Mouse (Mus musculus) heart, embryonic 12.5 days (tissue): Measurements from ENCODE around the gene Lrrc4. TPM values are rescaled to one million over a fixed set of nuclear protein-coding genes. Genes with fewer than 3 reads are reported as not detected.

Experiments
- ATAC-seq: fragments of 200-750 bp; cut with Nextera tagmentation; 2 replicates; pipeline ENCODE4 v1.8.0; 2017; ENCODE audit warnings: moderate TSS enrichment, moderate library complexity; ENCODE audit not compliant: insufficient number of reproducible peaks, low FRiP score
- H3K27ac ChIP-seq: fragments of 300-500 bp; sonication (generic); 2 replicates; pipeline ENCODE4 v1.5.1; 2016; ENCODE audit warnings: mild to moderate bottlenecking, moderate library complexity; ENCODE audit not compliant: poor library complexity, severe bottlenecking
- H3K27me3 ChIP-seq: fragments of 300-500 bp; sonication (generic); replicated peaks from 2 replicates; pipeline ENCODE4 v1.6.1; 2016; ENCODE audit warnings: mild to moderate bottlenecking, moderate library complexity
- H3K36me3 ChIP-seq: fragments of 300-500 bp; sonication (generic); 2 replicates; pipeline ENCODE4 v1.6.1; 2016; ENCODE audit warnings: mild to moderate bottlenecking, moderate library complexity
- H3K4me1 ChIP-seq: fragments of 300-500 bp; sonication (generic); replicated peaks from 2 replicates; pipeline ENCODE4 v1.6.1; 2016; ENCODE audit warnings: mild to moderate bottlenecking
- H3K4me2 ChIP-seq: fragments of 300-500 bp; sonication (generic); 2 replicates; pipeline ENCODE4 v1.6.1; 2016; ENCODE audit warnings: mild to moderate bottlenecking, moderate library complexity
- H3K4me3 ChIP-seq: fragments of 300-500 bp; sonication (generic); 2 replicates; pipeline ENCODE4 v1.5.1; 2016; ENCODE audit warnings: mild to moderate bottlenecking
- H3K9ac ChIP-seq: fragments of 300-500 bp; sonication (generic); 2 replicates; pipeline ENCODE4 v1.6.1; 2016; ENCODE audit warnings: mild to moderate bottlenecking, moderate library complexity
- H3K9me3 ChIP-seq: fragments of 300-500 bp; sonication (generic); replicated peaks from 2 replicates; pipeline ENCODE4 v1.6.1; 2016; ENCODE audit warnings: mild to moderate bottlenecking, moderate library complexity
- WGBS: fragments of 180-500 bp; shearing (Covaris S2); methylation state at CpG from one replicate; pipeline ENCODE4 v1.1.7; 2016; 5-methylcytosine and 5-hydroxymethylcytosine counted together
- polyA plus RNA-seq: library from polyadenylated mRNA; unstranded; fragments of >200 nt; fragmentation: Nextera tagmentation; extraction: Ambion mirVana; gene quantifications from 2 replicates; pipeline ENCODE4 v1.2.1, GENCODE M21; 2016

Gene Lrrc4
- polyA plus RNA-seq, 1 experiment from 2014 or later: 0.51 TPM

DNA sequence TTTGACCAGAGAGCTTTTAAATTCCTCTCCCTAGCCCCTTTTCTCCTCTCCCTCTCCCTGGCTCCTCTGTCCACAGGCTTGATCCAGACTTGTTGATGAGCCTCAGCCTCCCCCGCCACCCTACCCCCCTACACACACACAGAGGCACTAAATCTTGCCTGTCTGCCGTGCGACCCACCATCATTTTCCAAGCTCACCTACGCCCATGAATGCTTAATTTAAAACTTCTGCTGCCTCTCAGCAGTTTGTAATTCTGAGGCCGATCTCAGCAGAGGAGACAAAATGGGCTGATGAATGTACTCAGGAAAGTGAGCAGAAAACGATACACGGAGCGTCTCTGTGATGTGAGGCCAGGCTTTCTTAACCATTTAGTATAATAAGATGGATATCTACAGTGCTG lies 23.1 kb upstream of the Lrrc4 start:
- WGBS: 70% methylated on average over 8 of the region's 8 CpGs

DNA sequence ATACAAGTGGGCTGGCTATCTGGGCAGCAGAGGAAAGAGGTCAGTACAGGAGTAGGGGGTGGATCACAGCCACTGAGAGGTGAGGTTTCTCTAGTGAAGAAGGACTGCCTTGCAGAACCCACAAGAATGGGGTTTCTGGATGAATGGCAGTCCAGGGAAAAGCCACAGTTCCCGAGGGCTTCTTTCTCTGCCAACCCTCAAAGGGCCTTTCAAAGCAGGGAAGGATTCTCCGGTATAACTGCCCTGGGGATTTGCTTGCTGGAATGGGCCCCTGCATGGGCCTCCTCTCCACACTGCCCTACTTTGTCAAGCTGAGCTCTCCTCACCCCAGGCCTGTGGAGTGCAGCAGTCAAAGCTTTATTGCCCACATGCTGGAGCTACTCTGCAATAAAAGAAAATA lies 22.1 kb upstream of the Lrrc4 start:
- Histone ChIP-seq H3K27ac (no peak overlapping the region), H3K9ac (no peak overlapping the region), H3K4me3 (no peak overlapping the region), H3K4me2 (no peak overlapping the region), H3K27me3 (no peaks in the 10 kb centered on the region), H3K4me1 (peaks cover 69% of the 10 kb centered on the region), H3K36me3 (no peaks in the 10 kb centered on the region), H3K9me3 (no peaks in the 10 kb centered on the region)
- no peak for ATAC-seq
- WGBS: 50% methylated on average over 2 of the region's 2 CpGs

More for the DNA sequence above, 23.1 kb upstream of the Lrrc4 start:
- Histone ChIP-seq H3K27ac (no peak overlapping the region), H3K4me2 (no peak overlapping the region), H3K36me3 (no peaks in the 10 kb centered on the region), H3K4me1 (peaks cover 64% of the 10 kb centered on the region), H3K9me3 (no peaks in the 10 kb centered on the region), H3K27me3 (no peaks in the 10 kb centered on the region), H3K4me3 (no peak overlapping the region), H3K9ac (no peak overlapping the region)
- ATAC-seq: no peak

DNA sequence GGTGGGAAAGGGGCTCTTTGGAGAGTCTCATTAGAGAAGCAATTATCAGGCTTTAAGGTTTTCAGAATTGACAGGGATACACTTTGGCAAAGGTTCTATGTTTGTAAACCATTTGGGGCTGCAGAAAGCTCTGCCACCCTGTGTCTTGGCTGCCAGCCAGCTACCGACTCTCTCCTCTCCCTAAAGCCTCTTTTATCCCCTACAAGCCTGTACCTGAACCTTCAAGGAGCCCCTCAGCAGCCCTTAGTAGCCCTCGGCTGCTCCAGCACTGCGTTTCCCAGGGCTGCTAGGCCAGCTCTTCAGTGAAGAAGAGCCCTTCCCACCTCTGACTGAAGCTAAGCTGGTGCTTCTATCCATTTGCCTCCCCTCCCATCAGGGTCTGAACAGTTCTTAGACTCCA lies 21.6 kb upstream of the Lrrc4 start:
- Histone ChIP-seq H3K9me3 (no peaks in the 10 kb centered on the region), H3K4me2 (no peak overlapping the region), H3K4me1 (peaks cover 68% of the 10 kb centered on the region), H3K27me3 (no peaks in the 10 kb centered on the region), H3K4me3 (no peak overlapping the region), H3K9ac (no peak overlapping the region), H3K36me3 (no peaks in the 10 kb centered on the region), H3K27ac (no peak overlapping the region)
- no peak for ATAC-seq
- WGBS: 37% methylated on average over 3 of the region's 3 CpGs

DNA sequence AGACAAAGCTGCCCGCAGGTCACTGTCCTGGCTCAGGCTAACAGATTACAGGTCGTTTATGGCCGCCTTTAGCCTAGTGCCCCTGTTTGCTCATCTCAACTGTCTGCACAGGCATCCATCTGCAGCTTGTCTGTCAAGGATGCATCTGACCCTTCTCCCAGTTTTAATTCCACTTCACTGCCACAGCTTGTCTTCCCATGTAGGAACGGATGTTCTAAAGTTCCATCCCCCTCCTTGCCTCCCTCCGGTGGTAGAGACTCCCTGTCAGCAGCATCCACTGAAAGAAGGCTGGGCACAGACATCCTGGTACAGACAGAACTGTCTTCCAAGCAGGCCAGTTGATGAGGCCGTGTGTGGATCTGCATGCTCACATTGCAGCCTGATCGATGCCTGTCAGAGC lies 20.8 kb upstream of the Lrrc4 start:
- ATAC-seq: no peak
- H3K9ac ChIP-seq: no peak overlapping the region
- H3K27ac ChIP-seq: no peak overlapping the region
- H3K4me1 ChIP-seq: peaks cover 69% of the 10 kb centered on the region
- H3K27me3 ChIP-seq: no peaks in the 10 kb centered on the region
- H3K4me3 ChIP-seq: no peak overlapping the region
- H3K4me2 ChIP-seq: no peak overlapping the region
- WGBS: 67% methylated on average over 7 of the region's 7 CpGs
- H3K36me3 ChIP-seq: no peaks in the 10 kb centered on the region
- H3K9me3 ChIP-seq: no peaks in the 10 kb centered on the region

DNA sequence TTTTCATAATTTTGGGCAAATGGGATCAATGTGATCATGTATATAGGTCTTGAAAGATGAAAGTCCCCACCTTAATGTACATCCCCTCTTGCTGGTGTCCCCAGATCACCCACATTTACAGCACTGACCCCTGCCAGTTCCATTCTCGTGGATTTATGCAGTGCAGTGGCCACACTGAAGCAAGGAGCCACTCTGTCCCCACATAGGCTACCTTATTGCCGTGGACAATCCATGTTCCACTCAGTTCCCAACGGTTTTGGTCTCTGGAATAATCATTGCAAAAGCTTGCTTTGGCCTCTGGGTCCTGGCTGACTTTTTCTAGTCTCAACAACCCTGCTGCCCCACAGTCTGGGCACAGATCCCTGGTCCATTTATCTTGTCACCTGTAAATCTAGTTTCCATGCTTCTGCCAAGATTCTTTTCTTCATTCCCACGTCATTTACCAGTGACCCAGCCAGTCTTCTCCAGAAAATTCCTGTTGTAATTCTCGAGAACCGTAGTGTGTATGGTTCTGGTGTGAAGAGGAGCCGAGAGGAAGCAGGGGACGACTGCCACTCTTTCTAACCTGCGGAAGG lies 18.9 kb upstream of the Lrrc4 start:
- H3K4me2 ChIP-seq: no peak overlapping the region
- ATAC-seq: no peak
- 86% methylated on average over 9 of the region's 9 CpGs for WGBS
- H3K27me3 ChIP-seq: no peaks in the 10 kb centered on the region
- H3K9me3 ChIP-seq: no peaks in the 10 kb centered on the region
- no peaks in the 10 kb centered on the region for H3K36me3 ChIP-seq
- peaks cover 60% of the 10 kb centered on the region for H3K4me1 ChIP-seq
- H3K9ac ChIP-seq: no peak overlapping the region
- no peak overlapping the region for H3K4me3 ChIP-seq
- no peak overlapping the region for H3K27ac ChIP-seq

DNA sequence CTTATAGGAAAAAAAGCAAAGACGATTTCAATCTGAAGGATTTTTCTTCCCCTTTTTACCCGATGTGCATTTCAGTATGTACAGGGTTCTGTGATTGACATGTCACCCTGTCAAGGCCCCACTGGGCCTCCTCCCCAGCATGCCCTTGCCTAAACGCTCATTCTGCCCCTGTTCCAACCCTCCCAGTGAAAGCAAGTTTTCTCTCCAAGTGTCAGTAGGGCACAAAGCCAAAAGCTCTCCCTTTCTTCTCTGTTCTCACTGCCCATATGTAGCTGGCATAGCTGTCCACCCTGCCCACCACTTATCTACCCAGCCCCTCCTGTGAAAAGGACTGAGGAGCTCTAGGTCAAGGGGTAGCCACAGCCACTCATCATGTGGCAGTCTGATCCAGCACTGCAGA lies 17.8 kb upstream of the Lrrc4 start:
- H3K4me2 ChIP-seq: no peak overlapping the region
- H3K27me3 ChIP-seq: no peaks in the 10 kb centered on the region
- no peak for ATAC-seq
- H3K27ac ChIP-seq: no peak overlapping the region
- H3K36me3 ChIP-seq: no peaks in the 10 kb centered on the region
- no peak overlapping the region for H3K4me3 ChIP-seq
- peaks cover 61% of the 10 kb centered on the region for H3K4me1 ChIP-seq
- WGBS: 50% methylated on average over 3 of the region's 3 CpGs
- no peak overlapping the region for H3K9ac ChIP-seq
- no peaks in the 10 kb centered on the region for H3K9me3 ChIP-seq

DNA sequence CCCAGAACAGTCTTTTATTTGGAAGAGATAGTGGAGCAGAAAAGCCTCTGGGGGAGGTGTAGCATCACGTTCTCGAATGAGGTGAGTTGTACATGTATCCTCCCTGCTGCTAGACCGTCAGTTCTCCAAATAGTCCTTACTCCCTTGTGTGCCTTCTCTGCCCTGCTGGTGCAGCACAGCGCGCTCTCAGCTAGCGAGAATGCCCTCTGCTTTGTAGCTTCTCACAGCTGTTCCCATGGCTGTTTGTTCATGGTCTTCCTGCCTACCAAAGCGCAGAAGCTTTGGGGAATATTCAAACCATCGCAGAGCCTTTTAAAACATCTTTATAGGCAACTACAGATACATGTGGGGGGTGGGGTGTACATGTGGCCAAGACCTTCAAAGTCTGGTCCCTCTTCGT lies 17.3 kb upstream of the Lrrc4 start:
- peaks cover 61% of the 10 kb centered on the region for H3K4me1 ChIP-seq

DNA sequence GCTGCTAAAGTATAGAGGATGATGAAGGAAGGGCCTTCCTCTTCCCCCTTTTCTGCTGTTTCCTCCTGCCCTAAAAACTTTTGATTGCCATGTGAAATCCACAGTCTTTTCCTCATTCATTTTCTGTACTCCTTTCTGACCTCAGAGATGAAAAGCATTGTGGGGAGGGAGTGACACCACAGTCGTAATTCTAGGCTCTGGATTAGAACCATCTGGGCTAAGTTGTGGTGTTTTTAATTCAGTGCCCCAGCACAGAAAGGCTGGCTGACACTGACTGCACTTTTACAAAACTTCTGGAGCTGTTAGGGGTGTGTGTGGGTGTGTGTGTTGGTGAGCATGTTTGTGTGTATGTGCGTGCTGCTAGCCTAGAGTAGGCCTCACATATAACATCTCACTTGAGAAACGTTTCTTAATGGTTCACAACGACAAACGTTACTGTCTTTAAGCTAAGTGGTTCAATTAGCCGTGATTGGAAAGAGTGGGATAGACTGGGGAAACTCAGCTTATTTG lies 16.8 kb upstream of the Lrrc4 start:
- H3K4me2 ChIP-seq: no peak overlapping the region
- no peaks in the 10 kb centered on the region for H3K27me3 ChIP-seq
- H3K9me3 ChIP-seq: no peaks in the 10 kb centered on the region
- no peak overlapping the region for H3K4me3 ChIP-seq
- H3K4me1 ChIP-seq: peaks cover 55% of the 10 kb centered on the region
- H3K9ac ChIP-seq: no peak overlapping the region
- 71% methylated on average over 6 of the region's 6 CpGs for WGBS
- ATAC-seq: no peak
- no peak overlapping the region for H3K27ac ChIP-seq
- H3K36me3 ChIP-seq: no peaks in the 10 kb centered on the region

More for the DNA sequence above, 17.3 kb upstream of the Lrrc4 start:
- WGBS: 73% methylated on average over 9 of the region's 9 CpGs
- Histone ChIP-seq H3K36me3 (no peaks in the 10 kb centered on the region), H3K4me3 (no peak overlapping the region), H3K27ac (no peak overlapping the region), H3K27me3 (no peaks in the 10 kb centered on the region), H3K4me2 (no peak overlapping the region), H3K9ac (no peak overlapping the region), H3K9me3 (no peaks in the 10 kb centered on the region)
- no peak for ATAC-seq

DNA sequence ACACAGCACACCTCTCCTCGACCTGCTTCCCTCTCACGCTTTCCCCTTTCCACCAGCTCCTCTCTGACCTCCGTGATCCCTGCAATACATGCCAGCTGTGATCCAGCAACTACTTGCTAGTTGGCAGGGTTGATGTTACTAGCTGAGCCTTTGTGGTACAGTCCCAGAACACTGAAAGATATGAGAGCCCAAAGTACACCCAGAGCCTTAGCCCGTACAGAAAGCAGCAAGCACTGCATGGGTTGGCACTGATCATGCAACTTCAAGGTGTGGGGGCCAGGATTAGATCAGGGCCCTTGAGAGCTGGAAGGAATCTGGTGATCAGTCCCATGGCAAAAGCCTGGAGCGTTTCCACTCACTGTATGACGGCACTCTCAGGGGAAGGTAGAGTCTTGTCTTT lies 16.1 kb upstream of the Lrrc4 start:
- Histone ChIP-seq H3K9ac (no peak overlapping the region), H3K4me1 (peaks cover 54% of the 10 kb centered on the region), H3K4me3 (no peak overlapping the region), H3K36me3 (no peaks in the 10 kb centered on the region), H3K4me2 (no peak overlapping the region), H3K9me3 (no peaks in the 10 kb centered on the region), H3K27ac (no peak overlapping the region), H3K27me3 (no peaks in the 10 kb centered on the region)
- 66% methylated on average over 6 of the region's 6 CpGs for WGBS
- no peak for ATAC-seq

DNA sequence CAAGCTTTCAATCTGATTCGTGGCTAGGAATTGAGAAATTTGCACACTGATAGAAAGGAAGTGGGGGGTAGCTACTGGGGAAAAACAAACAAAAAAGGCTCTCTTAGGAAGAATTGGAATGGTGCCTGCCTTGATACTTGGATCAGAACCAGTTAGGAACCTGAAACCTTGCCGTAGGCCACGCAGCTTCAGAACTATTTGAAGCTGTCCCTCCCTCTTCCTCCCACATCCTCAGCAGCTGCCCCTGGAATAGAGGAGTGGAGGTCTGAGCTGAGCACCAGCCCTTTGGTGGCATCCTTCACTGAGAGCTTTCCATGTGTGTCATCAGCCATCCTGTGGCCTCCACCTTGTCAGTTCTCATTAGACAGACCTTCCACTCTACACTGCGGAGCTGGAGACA lies 14.1 kb upstream of the Lrrc4 start:
- Histone ChIP-seq H3K4me2 (no peak overlapping the region), H3K27ac (no peak overlapping the region), H3K9ac (no peak overlapping the region), H3K4me3 (no peak overlapping the region), H3K27me3 (no peaks in the 10 kb centered on the region), H3K4me1 (peaks cover 61% of the 10 kb centered on the region), H3K9me3 (no peaks in the 10 kb centered on the region), H3K36me3 (no peaks in the 10 kb centered on the region)
- ATAC-seq: no peak
- WGBS: 37% methylated on average over 4 of the region's 4 CpGs

DNA sequence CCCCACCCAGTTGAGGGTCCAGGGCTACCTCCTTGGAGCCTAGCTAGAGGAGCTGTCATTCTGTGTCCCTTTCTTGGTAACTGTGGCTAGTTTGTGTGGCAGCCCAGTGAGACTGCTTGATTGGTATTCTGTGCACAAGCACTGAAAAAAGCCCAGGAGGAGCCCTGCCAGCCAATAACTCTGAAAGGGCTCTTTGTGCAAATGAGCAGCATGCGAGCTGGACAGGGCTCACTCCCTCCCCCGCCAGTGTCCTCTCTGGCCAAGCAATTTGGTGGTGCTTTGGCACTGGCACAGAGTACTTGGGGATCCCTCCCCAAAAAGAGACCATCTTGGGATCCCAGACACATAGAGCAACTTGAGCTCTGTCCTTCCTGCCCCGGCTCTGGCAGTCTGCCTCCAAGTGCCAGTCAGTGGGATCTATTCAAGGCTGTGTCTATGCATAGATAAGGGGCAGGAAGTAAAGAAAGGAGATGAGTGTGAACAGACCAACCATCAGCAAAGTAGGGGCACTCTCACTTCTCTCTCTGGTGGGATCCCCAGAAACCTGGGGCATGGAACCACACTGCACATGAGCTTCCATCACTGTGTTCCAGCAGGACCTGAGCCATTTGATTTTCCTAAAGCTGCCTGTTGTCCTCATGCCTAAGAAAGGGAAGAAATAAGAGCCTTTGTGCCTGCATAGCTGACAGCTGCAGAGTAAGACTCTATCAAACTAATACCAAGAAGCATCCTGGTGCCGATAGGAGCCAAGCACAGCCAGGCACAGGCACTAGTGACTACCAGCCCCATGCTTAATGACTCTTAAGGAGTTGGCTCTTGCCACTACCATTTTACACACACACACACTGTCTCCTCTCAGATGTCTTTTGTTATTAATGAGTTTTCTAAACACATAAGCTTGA lies 11.1 kb upstream of the Lrrc4 start:
- Histone ChIP-seq H3K9ac (no peak overlapping the region), H3K36me3 (no peaks in the 10 kb centered on the region), H3K4me1 (peaks cover 43% of the 10 kb centered on the region), H3K4me3 (no peak overlapping the region), H3K27me3 (no peaks in the 10 kb centered on the region), H3K4me2 (no peak overlapping the region), H3K9me3 (no peaks in the 10 kb centered on the region), H3K27ac (no peak overlapping the region)
- ATAC-seq: peak; percentile 11; the same call in 1 of the 2 replicates
- WGBS: 60% methylated on average over 4 of the region's 4 CpGs
